Mouse (Mus musculus): ENCODE results near the gene Psd.
A peak's percentile ranks its signal among the peaks of the same experiment; 100 is the strongest.

The Psd gene

GRCm38 (mm10) chr19:46326756-46327305 is at the start of gene Psd:
Gene Psd (minus strand): TSS chr19:46327156.
- DNase-seq, result peak; percentile 72

- no peak for DNase-seq
Observed at GRCm38 (mm10) chr19:46375891-46376290, 48.9 kb upstream of the Psd start.

- no peak for DNase-seq
Observed at GRCm38 (mm10) chr19:46375489-46375888, 48.5 kb upstream of the Psd start.

GRCm38 (mm10) chr19:46374477-46375088 is 47.6 kb upstream of the Psd start:
- DNase-seq, result peak in 1 of 2 experiments; percentile 18

GRCm38 (mm10) chr19:46369204-46369603 is 42.2 kb upstream of the Psd start:
- DNase-seq, result peak; percentile 77 to 83

GRCm38 (mm10) chr19:46367798-46368590 is 41.0 kb upstream of the Psd start:
- no peak for DNase-seq

GRCm38 (mm10) chr19:46363294-46364009 is 36.5 kb upstream of the Psd start:
- peak in 1 of 2 experiments; percentile 23 for DNase-seq

- DNase-seq, result no peak
Observed at GRCm38 (mm10) chr19:46362104-46362503, 35.1 kb upstream of the Psd start.

GRCm38 (mm10) chr19:46358381-46358780 is 31.4 kb upstream of the Psd start:
- DNase-seq, result no peak

GRCm38 (mm10) chr19:46357344-46358280 is 30.7 kb upstream of the Psd start:
- DNase-seq, result peak; percentile 36 to 67

GRCm38 (mm10) chr19:46356701-46357138 is 29.8 kb upstream of the Psd start:
- DNase-seq, result peak; percentile 86 to 92

GRCm38 (mm10) chr19:46350168-46350932 is 23.4 kb upstream of the Psd start, which contains the start of gene 2310034G01Rik:
Gene 2310034G01Rik (minus strand): TSS chr19:46350302.
- DNase-seq, result no peak

GRCm38 (mm10) chr19:46349550-46349949 is 22.6 kb upstream of the Psd start:
- DNase-seq, result peak in 1 of 2 experiments; percentile 18

- peak; percentile 83 to 90 for DNase-seq
Observed at GRCm38 (mm10) chr19:46348761-46349458, 22.0 kb upstream of the Psd start.

- no peak for DNase-seq
Observed at GRCm38 (mm10) chr19:46347936-46348668, 21.1 kb upstream of the Psd start.

GRCm38 (mm10) chr19:46347146-46347545 is 20.2 kb upstream of the Psd start:
- DNase-seq, result no peak

- DNase-seq, result no peak
Observed at GRCm38 (mm10) chr19:46344710-46345419, 17.9 kb upstream of the Psd start.

GRCm38 (mm10) chr19:46339287-46339971 is 12.5 kb upstream of the Psd start:
- peak in 1 of 2 experiments; percentile 30 for DNase-seq
